ENCODE assay signal across 19 mouse cellular contexts in genomic region chr5:125792643-125793042, GRCm38 (mm10).
DNase-seq lines count a peak whose midpoint lies in the region; TF ChIP-seq lines count a peak whose summit lies in the region.
"Had no signal": no experiment of that assay in that cellular context is flagged by ENCODE, and none has a peak within 500 bp of the region (broad histone marks: within the 10 kb centered on the region; RNA-seq: fewer than 3 reads in every experiment).

No protein-coding gene starts in this region.

- intact Hi-C loops in gastrocnemius, adult 2 months (cut with DNase I), result no loop called here
- intact Hi-C loops in left cerebral cortex, adult 2 months (cut with DNase I), result no loop called here
- intact Hi-C loops in left cerebral cortex, postnatal 25 days (cut with DNase I), result no loop called here
- intact Hi-C loops in heart, postnatal 10 days (cut with DNase I), result no loop called here

- TF ChIP-seq CTCF in gastrocnemius, adult 2 months (IDR thresholded peaks at IDR 0.05), result peak; percentile 6; the same call in 1 of the 2 replicates
- TF ChIP-seq CTCF in left cerebral cortex, adult 2 months (IDR thresholded peaks at IDR 0.05), result peak; percentile 50
- peak; percentile 28; the same call in 1 of the 2 replicates for TF ChIP-seq CTCF in testis, adult 2 months (IDR thresholded peaks at IDR 0.05; ENCODE audit: control insufficient read depth, insufficient read depth, insufficient replicate concordance, low read depth, low read length)

- no peak for DNase-seq in gastrocnemius, adult 2 months
- no peak for DNase-seq in gastrocnemius, adult 8-10 months (ENCODE audit: low spot score in 2 of 2)
- no peak for DNase-seq in left cerebral cortex, adult 2 months (ENCODE audit: extremely low spot score in 1 of 2, low spot score in 2 of 2)
- no peak for DNase-seq in left cerebral cortex, postnatal 25 days (ENCODE audit: low spot score in 2 of 2)
- no peak for DNase-seq in testis, postnatal 14 days (ENCODE audit: low spot score)
- no peak for DNase-seq in T-cell, adult 2 months (ENCODE audit: low spot score)
- DNase-seq in heart, postnatal 10 days, result no peak
- DNase-seq: adrenal gland, postnatal 25 days; cerebellum, adult 2 months; cerebellum, postnatal 10 days; embryo, embryonic 11 days; gastrocnemius, postnatal 25 days; heart, postnatal 36 days had no signal

- no peaks in the 10 kb centered on the region for H3K36me3 ChIP-seq in testis, adult 2 months (ENCODE audit: control insufficient read depth, insufficient read depth, low read length)
- H3K36me3 ChIP-seq: embryonic facial prominence, embryonic 15.5 days; forebrain, embryonic 10.5 days; heart, embryonic 12.5 days; hindbrain, embryonic 15.5 days had no signal

- no peak for TF ChIP-seq POLR2A in testis, adult 2 months (IDR thresholded peaks at IDR 0.05; ENCODE audit: control insufficient read depth, low read depth, low read length)

- no peak overlapping the region for H3K27ac ChIP-seq in gastrocnemius, adult 2 months
- H3K27ac ChIP-seq in left cerebral cortex, adult 2 months, result no peak overlapping the region
- H3K27ac ChIP-seq in testis, adult 2 months (ENCODE audit: control insufficient read depth, insufficient read depth, low read depth, low read length), result no peak overlapping the region
- H3K27ac ChIP-seq: embryonic facial prominence, embryonic 15.5 days; forebrain, embryonic 10.5 days; hindbrain, embryonic 15.5 days had no signal

- H3K4me3 ChIP-seq in gastrocnemius, adult 2 months, result no peak overlapping the region
- H3K4me3 ChIP-seq in left cerebral cortex, adult 2 months, result no peak overlapping the region
- no peak overlapping the region for H3K4me3 ChIP-seq in testis, adult 2 months (ENCODE audit: control insufficient read depth, low read depth, low read length)
- H3K4me3 ChIP-seq: embryonic facial prominence, embryonic 15.5 days; erythroblast, embryonic 14.5 days; forebrain, embryonic 10.5 days; heart, embryonic 12.5 days; hindbrain, embryonic 15.5 days had no signal

- H3K27me3 ChIP-seq in testis, adult 2 months (ENCODE audit: control insufficient read depth, insufficient read depth, low read length), result no peaks in the 10 kb centered on the region
- H3K27me3 ChIP-seq: embryonic facial prominence, embryonic 15.5 days; heart, embryonic 12.5 days; hindbrain, embryonic 15.5 days had no signal

- H3K4me1 ChIP-seq in testis, adult 2 months (ENCODE audit: control insufficient read depth, insufficient read depth, low read length), result no peaks in the 10 kb centered on the region
- H3K4me1 ChIP-seq: embryonic facial prominence, embryonic 15.5 days; forebrain, embryonic 10.5 days; heart, embryonic 12.5 days; hindbrain, embryonic 15.5 days had no signal
